Mouse (Mus musculus): ENCODE measurements around the gene Nop56. TPM values are rescaled to one million over a fixed set of nuclear protein-coding genes. Genes with fewer than 3 reads are reported as not detected.

Nop56 gene
- polyA plus RNA-seq (2014; fragmentation: Illumina TruSeq; extraction: RNeasy Lipid Tissue Mini Kit (QIAGEN cat#74804); ENCODE audit: low replicate concordance), result 62.0 TPM

GRCm38 (mm10) chr2:130274149-130274861 is at the start of gene Nop56:
Nop56 (plus strand) TSS chr2:130274430.

GRCm38 (mm10) chr2:130283854-130284654 is 9.8 kb downstream of the Nop56 start, which contains the start of gene Idh3b:
Idh3b (minus strand) TSS chr2:130284547.

GRCm38 (mm10) chr2:130294936-130295277 is 20.7 kb downstream of the Nop56 start, which contains the start of gene Ebf4:
Ebf4 (plus strand) TSS chr2:130295169.

Other genes with a start within 250 kb of the Nop56 start
- gene Tgm6, start 162.0 kb upstream of the Nop56 start, polyA plus RNA-seq (2014; fragmentation: Illumina TruSeq; extraction: RNeasy Lipid Tissue Mini Kit (QIAGEN cat#74804); ENCODE audit: low replicate concordance), result not detected
- 7.1 TPM for gene Snrpb, start 95.0 kb upstream of the Nop56 start, polyA plus RNA-seq (2014; fragmentation: Illumina TruSeq; extraction: RNeasy Lipid Tissue Mini Kit (QIAGEN cat#74804); ENCODE audit: low replicate concordance)
- gene Tmc2, start 79.2 kb upstream of the Nop56 start, polyA plus RNA-seq (2014; fragmentation: Illumina TruSeq; extraction: RNeasy Lipid Tissue Mini Kit (QIAGEN cat#74804); ENCODE audit: low replicate concordance), result not detected
- gene Idh3b, start 10.1 kb downstream of the Nop56 start, polyA plus RNA-seq (2014; fragmentation: Illumina TruSeq; extraction: RNeasy Lipid Tissue Mini Kit (QIAGEN cat#74804); ENCODE audit: low replicate concordance), result 97.2 TPM
- not detected for gene Ebf4, start 20.7 kb downstream of the Nop56 start, polyA plus RNA-seq (2014; fragmentation: Illumina TruSeq; extraction: RNeasy Lipid Tissue Mini Kit (QIAGEN cat#74804); ENCODE audit: low replicate concordance)
- gene Cpxm1, start 123.1 kb downstream of the Nop56 start, polyA plus RNA-seq (2014; fragmentation: Illumina TruSeq; extraction: RNeasy Lipid Tissue Mini Kit (QIAGEN cat#74804); ENCODE audit: low replicate concordance), result not detected
- gene Gm28372, start 130.8 kb downstream of the Nop56 start, polyA plus RNA-seq (2014; fragmentation: Illumina TruSeq; extraction: RNeasy Lipid Tissue Mini Kit (QIAGEN cat#74804); ENCODE audit: low replicate concordance), result not detected
- gene 1700020A23Rik, start 130.8 kb downstream of the Nop56 start, polyA plus RNA-seq (2014; fragmentation: Illumina TruSeq; extraction: RNeasy Lipid Tissue Mini Kit (QIAGEN cat#74804); ENCODE audit: low replicate concordance), result not detected
- not detected for gene Tmem239, start 132.0 kb downstream of the Nop56 start, polyA plus RNA-seq (2014; fragmentation: Illumina TruSeq; extraction: RNeasy Lipid Tissue Mini Kit (QIAGEN cat#74804); ENCODE audit: low replicate concordance)
- gene Vps16, start 149.9 kb downstream of the Nop56 start, polyA plus RNA-seq (2014; fragmentation: Illumina TruSeq; extraction: RNeasy Lipid Tissue Mini Kit (QIAGEN cat#74804); ENCODE audit: low replicate concordance), result 16.3 TPM
- gene Pced1a, start 150.3 kb downstream of the Nop56 start, polyA plus RNA-seq (2014; fragmentation: Illumina TruSeq; extraction: RNeasy Lipid Tissue Mini Kit (QIAGEN cat#74804); ENCODE audit: low replicate concordance), result 3.5 TPM
- gene Ptpra, start 175.8 kb downstream of the Nop56 start, polyA plus RNA-seq (2014; fragmentation: Illumina TruSeq; extraction: RNeasy Lipid Tissue Mini Kit (QIAGEN cat#74804); ENCODE audit: low replicate concordance), result 52.3 TPM

Measured in small intestine, adult 10 weeks (tissue).